Mouse (Mus musculus) embryo, embryonic 9.5 days (tissue): ENCODE measurements around the gene Itpk1.
A peak's percentile ranks its signal among the peaks of the same experiment; 100 is the strongest.

ENCODE experiments used
- DNase-seq: peaks from one replicate; pipeline ENCODE4 v3.0.0-alpha.2; 2017; ENCODE audit errors: extremely low spot score

The Itpk1 gene

GRCm38 (mm10) chr12:102553705-102554275 is 150.9 kb downstream of the Itpk1 start:
- DNase-seq: no peak

GRCm38 (mm10) chr12:102552001-102552400 is 152.7 kb downstream of the Itpk1 start:
- no peak for DNase-seq

- no peak for DNase-seq
Measured at GRCm38 (mm10) chr12:102551186-102551585, 153.5 kb downstream of the Itpk1 start.

GRCm38 (mm10) chr12:102550529-102550928 is 154.2 kb downstream of the Itpk1 start:
- DNase-seq: peak; percentile 76

GRCm38 (mm10) chr12:102545122-102545521 is 159.6 kb downstream of the Itpk1 start:
- DNase-seq: no peak

- no peak for DNase-seq
Measured at GRCm38 (mm10) chr12:102541168-102541567, 163.6 kb downstream of the Itpk1 start.

GRCm38 (mm10) chr12:102540278-102540677 is 164.5 kb downstream of the Itpk1 start:
- no peak for DNase-seq

- no peak for DNase-seq
Measured at GRCm38 (mm10) chr12:102535796-102536195, 168.9 kb downstream of the Itpk1 start.

- DNase-seq: no peak
Measured at GRCm38 (mm10) chr12:102527989-102528388, 176.7 kb downstream of the Itpk1 start.

- peak; percentile 34 for DNase-seq
Measured at GRCm38 (mm10) chr12:102524760-102525159, 180.0 kb downstream of the Itpk1 start.

- DNase-seq: no peak
Measured at GRCm38 (mm10) chr12:102524216-102524615, 180.5 kb downstream of the Itpk1 start.

GRCm38 (mm10) chr12:102521777-102522319 is 182.9 kb downstream of the Itpk1 start:
- no peak for DNase-seq

- DNase-seq: no peak
Measured at GRCm38 (mm10) chr12:102519929-102520720, 184.6 kb downstream of the Itpk1 start.
